Mouse (Mus musculus) inflammation-experienced regulatory T-cells, adult 16 weeks (primary cell): ENCODE results near the gene Cyb5r4. TPM values are rescaled to one million over a fixed set of nuclear protein-coding genes. Genes with fewer than 3 reads are reported as not detected.

Experiments used
- polyA plus RNA-seq: library from polyadenylated mRNA; unstranded; fragments of 100-300 nt; shearing (Covaris generic); gene quantifications from one replicate; pipeline ENCODE4 v1.2.1, GENCODE M21; 2017

Gene Cyb5r4
- polyA plus RNA-seq, result 60.3 TPM

DNA sequence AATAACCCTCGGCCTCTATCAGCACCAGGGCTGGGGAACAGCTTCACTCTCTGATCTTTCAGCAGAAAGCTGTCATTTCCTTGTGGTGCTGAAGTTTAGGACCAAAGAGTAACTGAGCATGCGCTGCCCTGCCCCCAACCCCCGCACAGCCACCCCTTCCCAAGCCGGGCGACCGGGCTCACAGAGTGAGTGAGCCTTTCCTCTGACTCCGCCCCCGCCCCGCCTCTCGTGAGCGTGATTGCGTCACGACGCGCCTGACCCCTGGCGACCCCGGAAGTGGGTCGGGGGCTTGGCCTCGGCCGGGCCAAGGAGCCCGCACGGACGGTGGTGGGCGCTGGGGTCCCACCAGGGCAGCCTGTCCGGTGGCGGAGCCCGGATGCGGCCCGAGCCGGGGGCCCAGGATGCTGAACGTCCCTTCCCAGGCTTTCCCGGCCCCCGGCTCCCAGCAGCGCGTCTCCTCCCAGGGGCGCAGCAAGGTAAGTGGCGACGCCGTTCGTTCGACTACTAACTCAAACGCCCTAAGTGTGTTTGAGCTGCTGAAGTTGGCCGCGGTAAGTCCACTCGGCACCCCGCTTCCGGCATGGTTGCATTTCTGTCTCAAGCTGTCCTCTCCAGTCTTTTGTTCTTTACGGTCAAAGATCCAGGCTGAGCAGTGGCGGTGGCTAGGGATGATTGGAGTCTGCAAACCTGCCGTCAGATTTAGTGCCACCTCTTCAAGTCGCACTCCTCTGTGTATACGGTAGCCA lies at the start of gene Cyb5r4:
Gene Cyb5r4 (plus strand): TSS at position 237 of the 746 bp plus-strand sequence.

DNA sequence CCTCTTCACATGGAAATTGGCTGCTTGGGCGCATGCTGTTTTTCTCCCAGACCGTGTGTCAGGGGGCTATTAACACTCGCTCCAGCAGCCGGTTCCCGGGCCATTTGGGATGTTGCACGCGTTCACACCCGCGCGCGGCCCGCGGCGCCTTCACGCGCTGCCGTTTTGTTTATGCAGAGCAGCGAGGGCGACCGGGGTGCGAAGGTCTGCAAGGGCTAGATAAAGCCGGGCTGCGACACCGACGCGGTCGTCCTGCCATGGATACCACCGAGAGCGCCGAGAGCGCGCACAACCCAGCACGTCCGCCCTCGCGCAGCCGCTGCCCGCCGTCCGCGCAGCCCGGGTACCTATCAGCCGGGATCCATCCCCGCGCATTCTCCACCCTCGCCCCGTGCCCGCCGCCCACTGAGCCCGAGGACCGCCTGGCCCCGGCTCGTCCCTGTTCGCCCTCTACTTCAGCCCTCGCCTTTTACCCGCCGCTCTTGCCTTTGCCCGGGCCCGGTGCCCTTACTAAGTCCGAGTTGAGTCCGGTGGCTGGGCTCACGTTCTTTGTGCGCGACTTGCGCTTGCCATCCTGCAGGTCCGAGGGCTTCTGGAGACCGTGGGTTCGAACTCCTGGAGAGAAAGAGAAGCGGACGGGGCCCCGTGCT lies 6.4 kb upstream of the Cyb5r4 start, which contains the start of gene Ripply2:
Gene Ripply2 (plus strand): TSS at position 250 of the 650 bp plus-strand sequence.

Other genes starting within 250 kb of the Cyb5r4 start
- not detected for gene Snap91, start 141.4 kb upstream of the Cyb5r4 start, polyA plus RNA-seq
- not detected for gene Ripply2, start 6.5 kb upstream of the Cyb5r4 start, polyA plus RNA-seq
- not detected for gene Mrap2, start 122.3 kb downstream of the Cyb5r4 start, polyA plus RNA-seq
- 15.5 TPM for gene Cep162, start 233.5 kb downstream of the Cyb5r4 start, polyA plus RNA-seq